Mouse (Mus musculus) retina, postnatal 1 day (tissue): ENCODE measurements at regions not wholly inside any gene's neighbourhood (a gene's known extent, or its start where the extent isn't known, plus 50 kb on each side); places are given as distances from the start of the nearest gene placed in this dataset.

Experiments
- DNase-seq: peaks from one replicate; pipeline ENCODE4 v3.0.0-alpha.2; 2012

DNA sequence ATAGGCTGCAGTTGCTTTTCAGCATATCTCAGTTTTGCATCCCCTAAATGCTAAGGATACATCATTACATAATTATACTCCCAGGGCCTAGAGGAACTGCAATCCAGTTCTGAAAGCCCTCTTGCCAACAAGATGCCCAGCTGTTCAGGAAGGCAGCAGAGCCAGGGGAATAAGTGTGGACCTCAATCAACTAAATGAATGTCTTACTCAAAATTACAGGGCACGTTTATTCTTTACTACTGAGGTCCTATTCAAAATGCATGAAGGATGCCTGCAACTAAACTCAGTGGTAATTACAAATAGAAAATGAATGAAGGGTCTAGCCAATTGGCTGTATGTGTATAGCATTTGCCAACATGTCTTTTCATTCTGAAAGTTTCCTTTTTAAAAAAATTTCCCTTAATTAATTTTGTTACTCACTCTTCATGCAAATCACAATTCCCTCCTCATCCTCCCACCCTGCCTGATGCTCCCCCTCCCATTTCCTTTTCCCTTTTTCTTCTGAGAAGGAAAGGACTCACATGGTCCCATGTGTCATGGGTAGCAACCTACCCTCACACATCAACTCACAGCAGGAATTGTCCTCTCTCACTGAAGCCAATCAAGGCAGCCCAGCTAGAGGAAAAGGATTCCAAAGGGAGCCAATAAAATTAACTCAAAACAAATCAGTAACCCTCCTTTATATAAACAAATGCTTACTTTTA, 86.9 kb upstream of the Ins1 start:
- no peak for DNase-seq

- DNase-seq = no peak
Measured at GRCm38 (mm10) chr19:52193813-52194212, 70.3 kb upstream of the Ins1 start.

DNA sequence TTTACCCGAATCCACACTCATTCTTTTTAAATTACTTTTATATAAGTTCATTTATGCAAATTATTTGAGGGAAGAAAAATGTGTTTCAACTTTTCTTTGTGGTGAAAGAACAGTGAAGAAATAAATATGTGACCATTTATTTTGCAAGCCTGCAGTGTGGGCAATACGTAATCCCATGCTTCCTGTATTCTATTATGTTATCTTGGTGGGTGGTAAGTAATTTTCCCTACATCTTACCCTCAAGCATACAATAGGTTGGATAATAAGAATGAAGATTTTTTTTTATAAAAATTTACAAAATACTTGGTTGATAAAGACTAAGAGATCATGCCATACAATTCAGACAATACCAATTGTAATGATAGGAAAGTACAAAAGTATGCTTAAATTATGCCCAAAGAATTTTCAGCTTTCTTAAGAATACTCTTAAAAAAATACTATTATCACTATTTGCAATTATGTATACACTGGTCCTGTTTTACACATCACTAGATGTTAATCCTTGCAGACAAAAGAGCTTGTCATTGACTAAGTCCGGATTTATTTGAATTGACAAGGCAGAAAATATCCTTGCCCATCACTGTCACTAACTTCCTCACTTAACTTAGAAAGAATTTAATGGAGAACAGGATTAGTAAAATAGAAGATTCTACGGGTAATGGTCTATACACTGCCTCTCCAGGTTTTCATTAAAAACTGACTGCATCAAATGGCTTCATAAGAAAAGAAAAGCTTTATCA, 64.4 kb upstream of the Ins1 start:
- peak; percentile 58 for DNase-seq

GRCm38 (mm10) chr19:52207725-52208124, 56.4 kb upstream of the Ins1 start:
- DNase-seq = no peak
